Mouse (Mus musculus): Measurements from ENCODE around the gene Sh3bp5.

The Sh3bp5 gene

GRCm38 (mm10) chr14:31410123-31410724 lies 25.7 kb downstream of the Sh3bp5 start:
- DNase-seq (ENCODE audit: low spot score in 2 of 2): no peak

- no peak for DNase-seq (ENCODE audit: low spot score in 2 of 2)
Observed at GRCm38 (mm10) chr14:31408666-31409065, 27.2 kb downstream of the Sh3bp5 start.

GRCm38 (mm10) chr14:31407911-31408604 lies 27.8 kb downstream of the Sh3bp5 start:
- no peak for DNase-seq (ENCODE audit: low spot score in 2 of 2)

GRCm38 (mm10) chr14:31407208-31407607 lies 28.7 kb downstream of the Sh3bp5 start:
- no peak for DNase-seq (ENCODE audit: low spot score in 2 of 2)

GRCm38 (mm10) chr14:31406154-31406810 lies 29.6 kb downstream of the Sh3bp5 start:
- no peak for DNase-seq (ENCODE audit: low spot score in 2 of 2)

- DNase-seq (ENCODE audit: low spot score in 2 of 2): no peak
Observed at GRCm38 (mm10) chr14:31405652-31406051, 30.2 kb downstream of the Sh3bp5 start.

- no peak for DNase-seq (ENCODE audit: low spot score in 2 of 2)
Observed at GRCm38 (mm10) chr14:31404663-31405062, 31.2 kb downstream of the Sh3bp5 start.

GRCm38 (mm10) chr14:31403995-31404394 lies 31.9 kb downstream of the Sh3bp5 start:
- DNase-seq (ENCODE audit: low spot score in 2 of 2): no peak

GRCm38 (mm10) chr14:31403556-31403955 lies 32.3 kb downstream of the Sh3bp5 start:
- no peak for DNase-seq (ENCODE audit: low spot score in 2 of 2)

GRCm38 (mm10) chr14:31402693-31403092 lies 33.2 kb downstream of the Sh3bp5 start:
- DNase-seq (ENCODE audit: low spot score in 2 of 2): no peak

GRCm38 (mm10) chr14:31401918-31402427 lies 33.9 kb downstream of the Sh3bp5 start:
- DNase-seq (ENCODE audit: low spot score in 2 of 2): no peak

- DNase-seq (ENCODE audit: low spot score in 2 of 2): no peak
Observed at GRCm38 (mm10) chr14:31400896-31401295, 35.0 kb downstream of the Sh3bp5 start.

- no peak for DNase-seq (ENCODE audit: low spot score in 2 of 2)
Observed at GRCm38 (mm10) chr14:31400246-31400645, 35.6 kb downstream of the Sh3bp5 start.

- no peak for DNase-seq (ENCODE audit: low spot score in 2 of 2)
Observed at GRCm38 (mm10) chr14:31399271-31399670, 36.6 kb downstream of the Sh3bp5 start.

GRCm38 (mm10) chr14:31398819-31399218 lies 37.1 kb downstream of the Sh3bp5 start:
- DNase-seq (ENCODE audit: low spot score in 2 of 2): no peak

- no peak for DNase-seq (ENCODE audit: low spot score in 2 of 2)
Observed at GRCm38 (mm10) chr14:31397791-31398595, 37.9 kb downstream of the Sh3bp5 start.

- no peak for DNase-seq (ENCODE audit: low spot score in 2 of 2)
Observed at GRCm38 (mm10) chr14:31397353-31397752, 38.5 kb downstream of the Sh3bp5 start.

- DNase-seq (ENCODE audit: low spot score in 2 of 2): no peak
Observed at GRCm38 (mm10) chr14:31396428-31396827, 39.5 kb downstream of the Sh3bp5 start.

- no peak for DNase-seq (ENCODE audit: low spot score in 2 of 2)
Observed at GRCm38 (mm10) chr14:31395629-31396199, 40.2 kb downstream of the Sh3bp5 start.

GRCm38 (mm10) chr14:31394822-31395532 lies 40.9 kb downstream of the Sh3bp5 start:
- DNase-seq (ENCODE audit: low spot score in 2 of 2): no peak

Measured in thymus, postnatal 10 days (tissue).